Mouse (Mus musculus): ENCODE data around the gene Ndufs1.

DNA sequence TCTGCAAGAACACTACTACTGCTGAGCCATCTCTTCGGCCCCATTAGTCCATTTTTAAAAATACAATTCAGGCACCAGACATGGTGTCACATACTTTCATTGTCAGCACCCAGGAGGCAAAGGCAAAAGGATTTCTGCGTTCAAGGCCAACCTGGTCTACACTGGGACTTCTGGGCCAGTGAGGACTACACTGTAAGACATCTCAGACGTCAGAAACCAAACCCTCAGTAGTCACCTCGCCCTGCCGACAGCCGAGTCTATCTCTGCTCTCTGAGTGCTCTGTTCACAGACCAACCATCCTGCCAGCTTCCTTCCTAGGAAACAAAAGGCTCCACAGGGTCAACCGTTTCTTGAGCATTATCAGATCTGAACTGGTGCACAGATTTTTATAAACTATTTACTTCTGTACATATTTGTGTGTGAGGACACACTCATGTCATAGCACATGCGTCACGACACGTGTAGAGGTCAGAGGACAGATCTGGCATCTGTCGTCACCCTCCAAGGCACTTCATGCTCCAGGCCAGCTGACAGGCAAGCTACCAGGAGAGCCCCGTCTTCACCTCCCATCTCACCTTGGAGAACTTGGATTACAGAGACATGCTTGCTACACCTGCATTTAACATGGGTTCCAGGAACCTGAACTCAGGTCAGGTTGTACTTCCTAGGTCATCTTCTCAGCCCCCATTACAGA lies 73.7 kb downstream of the Ndufs1 start:
- TF ChIP-seq CTCF (IDR thresholded peaks at IDR 0.05; ENCODE audit: extremely low read depth, insufficient read length, insufficient replicate concordance, low read depth, low read length) (no peak), POLR2A (IDR thresholded peaks at IDR 0.05; ENCODE audit: low read depth, low read length) (no peak)

Measured in small intestine, adult 2 months (tissue).